Mouse (Mus musculus) telencephalon, adult 2 months (tissue): ENCODE results near the gene Cdk6.
"Not testable (repeated sequence)": the region's sequence is repeated elsewhere in the genome, so short reads cannot be mapped to it uniquely, and the experiment has no call there.

ENCODE experiments used
- DNase-seq: peaks from one replicate; pipeline ENCODE4 v3.0.0-alpha.2; 2011; ENCODE audit warnings: low read depth, low spot score

The Cdk6 gene

GRCm38 (mm10) chr5:3341111-3341911, at the start of gene Cdk6:
TSS of gene Cdk6 (plus strand) at chr5:3341485.
- DNase-seq = no peak

DNA sequence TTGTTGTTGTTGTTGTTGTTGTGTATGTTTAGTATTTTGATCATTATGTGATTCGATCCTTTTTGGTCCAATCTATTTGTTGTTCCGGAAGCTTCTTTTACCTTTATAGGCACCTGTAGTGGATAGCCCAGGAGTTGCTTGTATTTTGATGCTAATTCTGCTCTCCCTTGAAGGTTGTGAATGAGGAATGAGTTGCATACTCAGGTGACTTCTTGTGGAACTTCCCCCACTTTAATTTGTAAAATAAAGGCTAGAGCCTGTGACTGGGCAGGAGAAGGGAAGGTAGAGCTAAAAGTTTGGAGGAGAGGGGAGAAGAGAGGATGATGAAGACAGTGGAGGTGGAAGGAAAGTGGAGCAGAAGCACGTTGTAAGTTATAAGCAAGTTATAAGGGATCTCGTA, 47.6 kb upstream of the Cdk6 start:
- no peak for DNase-seq

- DNase-seq = peak; percentile 5
Measured at GRCm38 (mm10) chr5:3300801-3301457, 40.4 kb upstream of the Cdk6 start.

GRCm38 (mm10) chr5:3301535-3301934, 39.8 kb upstream of the Cdk6 start:
- DNase-seq = no peak

DNA sequence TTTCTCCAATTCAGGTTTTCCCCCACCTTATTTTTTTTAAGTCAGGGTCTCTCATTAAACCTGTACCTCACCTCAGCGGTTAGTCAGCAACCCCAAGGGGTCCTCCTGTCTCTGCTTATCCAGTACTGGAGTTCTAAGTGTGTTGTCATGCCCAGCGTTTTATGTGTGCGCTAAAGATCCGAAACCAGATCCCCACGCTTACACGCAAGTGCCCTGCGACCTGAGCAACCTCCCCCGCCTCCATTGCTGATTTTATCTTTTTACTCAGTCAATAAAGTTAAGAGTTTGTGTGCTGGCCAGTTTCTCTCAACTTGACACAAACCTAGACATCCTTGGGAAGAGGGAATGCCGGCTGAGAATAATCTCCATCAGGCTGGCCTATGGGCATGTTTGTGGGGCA, 37.4 kb upstream of the Cdk6 start:
- no peak for DNase-seq

DNA sequence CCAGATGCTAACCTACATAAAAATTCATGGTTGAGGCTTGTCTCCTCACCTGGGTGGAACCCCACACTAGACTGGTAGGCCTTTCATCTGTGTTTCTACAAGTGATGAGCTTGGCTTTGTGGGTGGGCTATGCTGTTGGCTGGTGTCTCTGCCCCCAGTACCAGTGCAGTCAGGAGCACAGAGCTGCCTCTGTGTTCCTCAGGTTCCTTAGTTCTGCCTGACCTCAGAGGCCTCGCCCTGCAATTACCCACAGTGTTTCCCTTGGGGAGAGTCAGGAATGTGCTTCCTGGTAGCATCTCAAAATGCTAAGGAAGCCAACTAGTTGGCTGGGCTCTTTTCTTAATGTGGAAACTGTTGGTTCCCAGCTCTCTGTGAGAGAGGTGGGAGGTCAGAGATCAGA, 35.1 kb upstream of the Cdk6 start:
- no peak for DNase-seq

DNA sequence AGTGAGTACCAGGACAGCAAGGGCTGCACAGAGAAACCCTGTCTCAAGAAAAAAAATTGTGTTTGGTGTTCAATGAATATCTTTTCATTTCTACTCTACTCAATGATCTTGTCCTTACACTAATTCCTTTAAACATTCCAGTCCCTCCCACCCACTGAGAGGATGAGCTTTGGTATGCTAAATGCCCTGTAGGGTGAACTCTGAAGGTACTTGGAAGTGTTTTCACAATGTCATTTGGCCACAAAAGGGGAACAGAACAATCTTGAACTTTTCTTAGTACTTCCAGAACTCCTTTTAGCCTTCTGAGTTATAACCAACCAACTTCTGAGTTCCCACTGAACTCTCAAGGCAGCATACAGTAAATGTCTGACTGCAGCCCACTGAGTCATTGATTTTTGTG, 32.2 kb upstream of the Cdk6 start:
- DNase-seq = no peak

DNA sequence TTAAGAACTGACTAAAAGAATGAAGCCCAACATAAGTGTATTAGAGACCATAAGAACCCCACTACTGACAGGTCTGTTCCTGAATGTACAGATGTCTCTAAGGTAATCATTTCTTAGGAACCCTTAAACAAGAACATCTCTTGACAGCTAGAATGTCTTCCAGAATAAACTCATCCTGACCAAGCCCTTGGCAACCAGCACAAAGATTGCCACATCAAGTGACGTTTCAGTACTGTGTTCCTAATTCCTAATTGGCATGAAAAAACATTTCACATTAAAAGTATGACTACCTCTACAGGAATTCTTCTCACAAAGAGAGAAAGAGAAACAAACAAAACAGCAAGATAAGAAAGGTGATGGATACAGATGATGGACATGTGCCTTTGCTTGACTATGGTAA, 31.7 kb upstream of the Cdk6 start:
- no peak for DNase-seq

- not testable (repeated sequence) for DNase-seq
Measured at GRCm38 (mm10) chr5:3311156-3311555, 30.1 kb upstream of the Cdk6 start.

GRCm38 (mm10) chr5:3317724-3318123, 23.6 kb upstream of the Cdk6 start:
- DNase-seq = not testable (repeated sequence)

DNA sequence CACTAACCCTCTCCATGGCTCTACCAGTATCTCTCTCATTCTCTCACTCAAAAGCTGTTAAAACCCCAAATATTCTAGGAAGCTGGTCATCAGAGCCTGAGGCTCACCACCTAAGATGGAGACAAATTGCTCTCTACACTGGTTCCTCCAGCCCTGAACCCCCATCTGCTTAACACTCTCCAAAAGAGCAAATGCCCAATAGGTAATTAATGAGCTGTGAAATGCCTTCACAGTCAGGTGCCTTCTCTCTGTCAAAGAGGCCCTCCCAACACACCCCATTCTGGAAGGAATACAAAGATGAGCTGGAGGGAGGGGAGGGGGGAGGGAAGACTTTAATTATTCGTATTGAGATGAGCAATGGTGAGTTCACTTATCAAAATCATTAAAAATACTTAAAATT, 21.1 kb upstream of the Cdk6 start:
- no peak for DNase-seq

DNA sequence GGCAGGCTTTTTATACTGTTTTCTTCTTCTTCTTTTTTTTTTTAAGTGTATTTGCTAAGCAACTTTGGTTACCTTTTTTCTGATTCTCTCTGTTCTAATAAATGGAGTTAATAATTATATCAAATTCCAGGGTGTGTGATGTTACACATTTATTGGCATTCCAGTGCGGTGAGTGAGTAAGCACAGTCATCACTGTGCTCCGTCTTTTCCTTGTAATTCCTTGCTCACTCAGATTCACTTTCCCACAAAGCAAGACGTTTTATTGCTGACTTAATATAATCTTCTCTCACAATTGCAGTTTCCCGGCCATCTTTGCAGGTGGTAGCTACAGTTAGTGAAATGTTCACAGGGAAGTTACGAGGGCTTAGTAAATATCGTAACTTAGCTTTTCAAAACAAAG, 19.2 kb upstream of the Cdk6 start:
- DNase-seq = no peak

DNA sequence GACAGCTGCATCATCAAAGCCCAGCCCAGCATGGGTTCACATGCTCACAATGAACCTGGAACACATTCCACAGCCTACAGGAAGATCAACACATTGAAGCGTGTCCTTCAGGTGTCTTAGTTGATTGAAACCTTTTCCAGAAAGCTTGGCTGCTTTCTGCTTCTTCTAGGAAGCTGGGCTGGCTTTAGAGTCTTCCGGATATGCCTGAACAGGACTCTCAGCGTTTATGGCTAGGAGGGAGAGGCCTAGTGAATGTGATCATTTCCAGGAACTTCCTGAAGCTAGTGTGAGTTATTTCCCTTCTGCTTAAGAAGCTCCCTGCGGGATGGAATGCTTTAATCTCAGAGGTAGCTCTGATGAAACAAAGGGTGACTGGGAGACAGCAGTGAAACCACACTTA, 17.2 kb upstream of the Cdk6 start:
- DNase-seq = no peak

DNA sequence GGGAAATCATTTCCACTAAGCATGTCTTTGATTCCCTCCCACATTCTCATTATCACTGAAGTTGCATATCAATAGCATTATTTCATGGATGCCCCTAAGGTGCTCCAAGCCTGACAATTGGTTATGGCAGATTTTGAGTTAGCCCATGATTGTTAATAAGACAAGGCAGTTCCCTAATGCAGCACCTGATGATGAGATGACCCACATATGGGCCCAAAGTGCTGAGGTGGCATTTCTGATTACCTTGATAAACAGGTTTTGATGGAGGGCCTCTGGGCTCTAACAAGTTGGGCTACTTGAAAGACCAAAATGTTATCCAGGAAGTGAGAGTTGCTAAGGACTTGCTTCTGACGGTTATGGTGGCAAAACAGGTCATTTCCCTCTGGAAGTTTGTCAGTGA, 11.9 kb upstream of the Cdk6 start:
- no peak for DNase-seq

DNA sequence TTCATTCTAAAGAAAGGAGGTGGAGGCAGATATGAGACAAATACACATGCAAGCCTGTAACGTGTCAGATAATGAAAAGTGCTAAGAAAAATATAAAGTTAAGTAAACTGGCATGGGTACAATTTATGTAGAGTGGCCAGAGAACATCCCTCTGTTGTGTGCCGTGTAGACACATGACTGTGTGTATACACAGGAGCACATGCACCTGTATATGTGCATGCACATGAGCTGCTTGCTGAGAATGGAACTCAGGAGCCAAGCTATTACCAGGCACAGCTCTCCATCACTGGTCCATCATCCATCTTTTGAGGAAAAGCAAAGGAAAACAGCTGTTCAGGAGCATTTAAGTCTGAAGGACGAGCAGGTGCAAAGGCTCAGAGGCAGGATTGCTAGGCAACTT, 10.4 kb upstream of the Cdk6 start:
- DNase-seq = no peak

DNA sequence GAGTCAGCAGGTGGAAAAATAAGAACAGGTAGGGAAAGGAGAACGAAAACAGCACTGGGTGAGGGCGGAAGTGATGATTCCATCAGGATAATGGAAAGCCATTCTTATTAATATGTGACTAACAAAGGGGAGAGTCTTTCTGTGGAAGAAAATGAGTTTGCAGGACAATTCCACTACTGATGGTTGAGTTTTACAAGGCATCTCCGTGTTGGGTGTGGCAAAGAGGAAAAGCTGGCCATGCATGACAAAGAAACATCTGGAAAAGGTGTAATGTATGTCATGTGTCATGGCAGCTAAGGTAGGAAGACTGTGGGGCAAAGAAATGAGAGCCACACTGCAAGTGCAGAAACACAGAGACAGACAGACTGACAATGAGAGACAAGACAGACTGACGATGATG, 8.3 kb upstream of the Cdk6 start:
- DNase-seq = not testable (repeated sequence)

- not testable (repeated sequence) for DNase-seq
Measured at GRCm38 (mm10) chr5:3340340-3341058, 786 bp upstream of the Cdk6 start.

GRCm38 (mm10) chr5:3341931-3342770, 866 bp downstream of the Cdk6 start:
- DNase-seq = no peak

GRCm38 (mm10) chr5:3342771-3343565, 1.7 kb downstream of the Cdk6 start:
- no peak for DNase-seq

- DNase-seq = no peak
Measured at GRCm38 (mm10) chr5:3343566-3344080, 2.3 kb downstream of the Cdk6 start.
